Mouse (Mus musculus): ENCODE data around the gene Fkbp2.

The Fkbp2 gene

DNA sequence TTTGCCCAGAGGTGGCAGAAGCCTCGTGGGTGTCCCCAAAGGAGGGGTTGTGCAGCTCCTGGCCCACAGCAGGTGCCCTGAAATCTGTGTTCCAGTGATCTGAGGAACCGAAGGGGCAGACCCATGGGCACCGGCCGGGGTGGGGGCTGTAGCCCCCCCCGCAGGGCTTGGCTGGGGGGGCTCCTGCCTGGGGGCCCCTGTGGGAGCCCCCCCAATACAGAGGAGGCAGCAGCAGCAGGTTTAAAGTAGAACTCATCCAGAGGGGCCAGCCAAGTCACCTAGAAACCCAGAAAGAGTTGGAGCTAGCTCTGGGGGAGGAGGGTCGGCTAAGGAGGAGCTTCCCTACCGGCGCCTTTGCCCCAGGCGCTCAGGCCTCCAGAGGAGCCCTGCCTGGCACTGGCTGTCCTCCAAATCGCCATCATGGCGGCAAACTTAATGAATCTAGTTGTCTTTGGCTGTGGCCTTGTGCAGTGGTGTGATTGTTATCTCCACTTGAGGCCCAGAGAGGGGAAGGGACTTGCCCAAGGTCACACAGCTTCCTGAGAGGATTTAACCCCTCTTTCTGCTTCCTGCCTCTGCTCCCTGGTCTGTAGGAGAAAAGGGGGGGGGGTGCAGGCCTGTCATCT is 9.7 kb downstream of the Fkbp2 start:
- DNase-seq: peak; percentile 48

DNA sequence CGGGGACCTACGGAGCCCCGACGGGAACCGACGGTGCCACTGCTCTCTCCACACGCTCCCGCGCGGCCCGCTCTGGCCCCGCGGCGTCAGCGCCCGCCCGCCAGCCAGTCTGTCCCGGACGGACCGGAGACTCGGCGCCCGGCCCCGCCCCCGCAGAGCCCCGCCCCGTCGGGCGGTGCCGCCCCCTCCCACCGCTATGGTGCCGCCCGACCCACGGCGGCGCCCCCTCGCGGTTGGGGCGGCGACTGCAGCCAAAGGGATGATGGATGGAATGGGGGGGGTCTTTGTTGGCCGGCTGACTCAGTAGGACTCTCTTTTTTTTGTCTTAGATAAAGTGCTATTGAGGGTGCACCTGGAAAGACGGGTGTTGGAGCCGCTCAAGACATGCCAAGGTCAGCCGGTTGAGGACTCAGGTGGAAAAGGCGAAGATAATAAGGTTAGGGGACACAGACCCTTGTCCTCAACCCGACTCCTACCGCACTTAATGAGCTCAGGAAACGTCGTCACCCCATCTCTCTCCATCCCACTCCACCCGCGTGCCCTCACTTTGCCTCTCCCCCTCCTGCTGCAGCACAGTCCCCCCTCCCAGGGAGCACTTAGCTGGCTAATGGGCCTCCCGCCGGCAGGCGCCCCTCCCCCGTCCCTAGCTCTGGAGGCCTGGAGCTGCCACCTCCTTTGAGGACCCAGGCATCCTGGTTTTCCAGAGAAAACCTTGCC is 10.5 kb downstream of the Fkbp2 start:
- DNase-seq: peak; percentile 78

GRCm38 (mm10) chr19:6969291-6969664 is 11.0 kb downstream of the Fkbp2 start:
- DNase-seq: no peak

- DNase-seq: no peak
Measured at GRCm38 (mm10) chr19:6968491-6969271, 11.6 kb downstream of the Fkbp2 start.

DNA sequence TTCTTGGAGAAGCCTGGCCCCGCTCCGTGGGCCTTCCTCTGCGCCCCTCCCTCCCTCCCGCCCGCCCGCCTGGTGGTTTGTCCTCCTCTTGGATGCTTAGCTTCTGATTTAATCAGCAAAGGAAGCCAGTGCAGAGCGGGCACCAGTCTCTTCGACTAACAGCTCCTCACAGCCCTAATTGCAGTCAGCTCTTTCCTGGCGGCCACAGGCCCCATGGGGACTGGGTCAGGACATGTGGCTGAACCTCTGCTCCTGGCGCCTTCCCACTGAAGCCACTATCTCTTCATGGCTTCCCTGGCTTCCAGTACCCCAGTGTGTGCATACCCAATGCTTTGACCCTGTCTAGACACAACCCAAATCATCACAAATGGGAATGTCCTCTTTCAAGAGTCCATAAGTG is 23.8 kb downstream of the Fkbp2 start:
- no peak for DNase-seq

- DNase-seq: no peak
Measured at GRCm38 (mm10) chr19:6955424-6955823, 24.9 kb downstream of the Fkbp2 start.

- DNase-seq: peak; percentile 42
Measured at GRCm38 (mm10) chr19:6954046-6954445, 26.3 kb downstream of the Fkbp2 start.

DNA sequence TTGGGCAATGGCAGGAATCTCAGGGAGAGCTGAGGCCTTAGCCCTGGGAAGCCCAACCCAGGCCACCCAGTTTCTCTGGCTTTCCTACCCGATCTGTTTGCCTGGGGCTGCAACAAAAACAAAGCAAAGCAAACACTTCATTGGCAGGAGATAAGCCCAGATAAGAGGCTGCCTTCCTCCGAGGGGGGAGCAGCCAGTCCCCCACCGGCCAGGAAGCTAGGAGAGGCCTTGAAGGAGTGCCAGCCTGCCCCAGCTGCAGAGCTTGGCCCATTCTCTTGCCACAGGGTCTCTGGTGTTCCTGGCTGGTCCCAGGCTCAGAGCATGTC is 27.6 kb downstream of the Fkbp2 start:
- no peak for DNase-seq

DNA sequence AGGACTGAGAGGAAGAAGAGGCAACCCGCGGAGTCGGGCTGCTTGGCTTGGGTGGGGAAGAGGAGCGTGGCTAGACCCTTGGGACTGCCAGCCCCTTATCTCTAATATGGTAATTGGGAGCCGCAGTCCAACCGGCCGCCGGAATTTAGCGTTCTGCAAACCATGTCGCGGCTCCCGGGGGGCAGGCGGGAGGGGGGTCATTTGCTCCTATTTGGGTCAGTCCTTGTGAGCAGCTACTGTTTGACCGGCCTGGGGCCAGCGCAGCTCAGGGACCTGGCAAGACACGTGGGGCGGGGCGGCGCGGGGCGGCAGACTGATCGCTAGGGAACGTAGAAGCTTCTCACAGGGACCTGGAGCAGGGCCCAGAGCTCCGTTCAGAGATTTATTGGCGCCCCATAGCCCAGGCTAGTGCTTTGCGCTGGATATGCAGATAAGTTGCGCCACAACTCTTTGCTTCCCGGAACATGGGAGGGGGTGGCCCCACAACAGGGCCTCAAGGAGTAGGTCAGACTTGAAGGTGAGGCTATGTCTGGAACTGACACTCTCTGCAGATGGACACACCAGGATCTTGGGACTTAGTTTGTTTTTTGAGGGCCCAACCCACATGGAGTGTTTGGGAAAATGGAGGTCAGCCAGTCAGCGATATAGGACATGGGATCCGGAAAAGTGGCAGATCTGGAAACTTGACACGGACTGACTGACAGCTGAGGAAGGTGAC is 28.1 kb downstream of the Fkbp2 start:
- DNase-seq: peak; percentile 80

- DNase-seq: peak; percentile 97
Measured at GRCm38 (mm10) chr19:6951381-6951968, 28.8 kb downstream of the Fkbp2 start.

DNA sequence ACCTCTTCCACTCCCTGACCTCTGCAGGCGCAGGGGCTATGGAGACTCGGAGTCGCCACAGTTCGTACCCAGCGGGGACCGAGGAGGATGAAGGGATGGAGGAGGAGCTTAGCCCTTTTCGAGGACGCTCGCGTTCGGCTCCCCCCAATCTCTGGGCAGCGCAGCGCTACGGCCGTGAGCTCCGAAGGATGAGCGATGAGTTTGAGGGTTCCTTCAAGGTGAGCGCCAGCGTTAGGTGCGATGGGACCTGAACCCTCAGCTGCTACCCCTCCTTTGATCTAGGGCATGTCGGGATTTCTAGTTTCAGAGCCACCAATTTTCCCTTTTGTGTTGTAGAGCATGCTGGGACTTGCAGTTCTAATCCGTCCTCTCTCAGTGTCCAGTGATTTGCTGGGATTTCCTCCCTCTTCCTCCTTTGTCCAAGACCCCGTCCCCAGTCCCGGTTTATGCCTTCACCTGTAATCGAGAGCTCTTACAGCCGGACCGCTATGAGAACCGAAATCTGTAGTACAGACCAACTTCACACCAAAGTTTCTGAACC is 29.6 kb downstream of the Fkbp2 start:
- DNase-seq: peak; percentile 83

- no peak for DNase-seq
Measured at GRCm38 (mm10) chr19:6949951-6950350, 30.4 kb downstream of the Fkbp2 start.

DNA sequence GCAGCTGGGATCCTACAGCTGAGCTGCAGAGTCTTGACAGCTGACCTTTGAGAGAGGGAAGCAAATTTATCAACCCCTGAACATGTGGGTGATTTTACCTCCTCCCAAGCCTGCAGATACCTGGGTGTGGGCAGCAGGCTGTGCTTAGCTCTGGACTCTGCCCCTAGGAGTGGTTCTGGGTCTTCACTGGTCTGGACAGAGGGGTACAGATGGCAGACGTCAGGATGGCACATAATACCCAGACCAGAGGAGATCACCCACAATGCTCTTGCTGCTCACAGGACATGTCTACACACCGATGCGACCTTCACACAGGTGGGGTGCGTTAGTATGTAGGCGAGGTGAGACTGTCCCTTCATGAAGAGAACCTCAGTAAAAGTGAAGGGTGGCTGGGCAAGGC is 30.8 kb downstream of the Fkbp2 start:
- no peak for DNase-seq

DNA sequence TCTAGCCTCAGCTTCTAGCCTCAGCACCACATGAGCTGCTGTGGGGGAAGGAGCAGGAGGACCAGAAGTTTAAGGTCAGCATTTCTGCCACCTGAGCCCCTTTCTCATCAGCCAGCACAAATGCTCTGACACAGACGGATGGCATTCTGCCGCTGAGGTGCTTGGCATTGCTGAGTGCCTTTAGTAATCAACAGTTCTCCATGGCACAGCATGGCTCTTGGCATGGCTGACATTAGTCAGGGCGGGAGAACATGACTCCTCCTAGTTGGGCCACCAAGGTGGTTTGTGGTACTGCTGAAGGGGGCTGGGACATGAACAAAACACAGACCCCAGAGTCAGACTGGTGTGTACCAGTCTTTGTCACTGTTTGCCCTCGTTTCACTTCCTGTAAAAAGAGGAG is 32.1 kb downstream of the Fkbp2 start:
- DNase-seq: no peak

- DNase-seq: no peak
Measured at GRCm38 (mm10) chr19:6947742-6948141, 32.6 kb downstream of the Fkbp2 start.

- DNase-seq: no peak
Measured at GRCm38 (mm10) chr19:6943709-6944108, 36.6 kb downstream of the Fkbp2 start.

DNA sequence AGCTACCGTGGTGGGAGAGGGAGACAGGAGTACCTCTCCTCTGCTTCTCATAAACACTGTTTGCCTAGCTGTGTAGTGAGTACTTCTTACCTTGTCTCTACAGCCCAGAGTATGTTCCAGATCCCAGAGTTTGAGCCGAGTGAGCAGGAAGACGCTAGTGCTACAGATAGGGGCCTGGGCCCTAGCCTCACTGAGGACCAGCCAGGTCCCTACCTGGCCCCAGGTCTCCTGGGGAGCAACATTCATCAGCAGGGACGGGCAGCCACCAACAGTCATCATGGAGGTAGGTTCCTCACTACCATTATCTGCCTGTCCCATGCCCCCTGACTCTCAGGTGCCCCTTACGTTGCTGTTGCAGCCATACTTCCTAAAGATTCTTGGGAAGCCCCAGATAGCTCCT is 37.5 kb downstream of the Fkbp2 start:
- DNase-seq: no peak

DNA sequence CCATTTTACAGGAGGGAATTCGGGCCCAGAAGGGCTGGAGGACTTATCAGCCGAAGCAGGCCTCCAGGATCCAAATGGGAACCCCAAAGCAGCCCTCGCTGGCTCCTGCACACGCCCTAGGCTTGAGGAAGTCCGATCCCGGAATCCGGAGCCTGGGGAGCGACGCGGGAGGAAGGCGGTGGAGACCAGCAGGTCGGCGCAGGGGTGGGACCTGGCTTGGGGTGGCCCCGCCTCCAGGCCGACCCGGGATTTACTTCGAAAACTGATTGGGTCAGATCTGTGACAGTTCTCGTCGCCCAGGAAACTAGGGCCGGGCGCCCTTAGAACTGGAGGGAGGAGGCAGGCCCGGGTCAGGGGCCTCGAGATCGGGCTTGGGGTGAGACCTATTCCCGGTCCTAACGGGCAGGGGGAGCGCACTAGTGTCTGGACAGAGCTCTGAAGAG is 38.0 kb downstream of the Fkbp2 start, which contains the start of gene Gpr137:
TSS of gene Gpr137 (minus strand) at position 232 of the 443 bp plus-strand sequence.
- peak; percentile 95 for DNase-seq

DNA sequence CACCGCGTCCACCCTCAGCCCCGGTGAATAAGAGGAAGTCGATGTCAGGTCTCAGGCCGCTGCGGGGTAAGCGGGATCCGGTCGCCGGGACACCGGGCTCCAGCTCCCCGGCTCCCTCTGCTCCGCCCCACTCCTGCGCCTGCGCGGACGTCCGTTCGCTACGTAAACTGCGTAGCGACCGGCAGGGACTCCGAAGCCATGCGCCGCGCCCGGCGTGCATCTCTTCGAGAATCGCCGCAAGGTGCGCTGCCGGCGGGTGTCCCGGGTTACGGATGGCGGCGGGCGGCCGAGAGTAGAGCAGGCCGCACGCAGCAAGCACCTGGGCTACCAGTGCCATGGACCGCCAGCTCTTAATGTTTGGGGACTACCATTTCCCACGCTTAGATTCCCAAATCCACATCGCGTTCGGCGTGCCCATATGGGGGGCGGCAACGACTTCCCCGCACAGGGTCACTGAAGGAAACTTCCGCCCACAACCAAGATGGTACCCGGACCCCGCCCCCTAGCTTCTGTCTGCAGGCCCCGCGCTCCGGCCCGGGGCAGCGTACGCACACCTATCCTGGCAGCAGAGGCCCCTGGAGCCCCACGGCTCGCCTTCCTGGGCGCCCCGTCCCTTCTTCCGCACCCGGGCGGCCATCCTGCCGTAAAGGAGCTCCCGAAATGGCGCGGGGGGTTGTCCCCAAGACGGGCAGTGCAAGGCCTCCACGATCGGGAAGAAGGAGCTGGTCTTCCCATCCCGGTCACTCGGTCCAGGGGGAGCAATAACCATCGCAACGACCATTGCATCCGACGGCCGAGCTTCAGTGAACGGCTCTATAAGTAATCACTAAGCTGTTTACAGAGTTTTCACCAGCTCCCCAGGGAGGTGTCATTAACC is 38.7 kb downstream of the Fkbp2 start, which contains the start of gene Bad:
TSS of gene Bad (plus strand) at position 490 of the 877 bp plus-strand sequence.
- DNase-seq: peak; percentile 95

GRCm38 (mm10) chr19:6940396-6941351 is 39.6 kb downstream of the Fkbp2 start:
- no peak for DNase-seq
